Mouse (Mus musculus) cortical plate, adult 2 months (tissue): ENCODE measurements around the gene Ctsw.

ENCODE experiments used
- CTCF ChIP-seq: fragments of 200-500 bp; IDR thresholded peaks from 2 replicates; pipeline ENCODE4 v1.5.1; 2011; ENCODE audit warnings: mild to moderate bottlenecking, control low read depth, low read length; ENCODE audit not compliant: insufficient read depth; ENCODE audit errors: extremely low read depth
- POLR2A ChIP-seq: fragments of 200-500 bp; IDR thresholded peaks from 2 replicates; pipeline ENCODE4 v1.6.1; 2011; ENCODE audit warnings: mild to moderate bottlenecking, low read length, control low read depth; ENCODE audit not compliant: insufficient read depth; ENCODE audit errors: extremely low read depth

GRCm38 (mm10) chr19:5430408-5430807 is 37.9 kb downstream of the Ctsw start:
- TF ChIP-seq CTCF (no peak), POLR2A (no peak)
